Mouse (Mus musculus) cerebellum, postnatal 14 days (tissue): Measurements from ENCODE around the gene Krtap5-2.
"Not testable (repeated sequence)": the region's sequence is repeated elsewhere in the genome, so short reads cannot be mapped to it uniquely, and the experiment has no call there.

ENCODE experiments used
- DNase-seq, 2 experiments: peaks; one replicate each; pipeline ENCODE4 v3.0.0; 2021; ENCODE audit warnings: mixed read lengths in 2 of 2

Gene Krtap5-2

GRCm38 (mm10) chr7:142175905-142176304, at the start of gene Krtap5-2:
TSS of gene Krtap5-2 (minus strand) at chr7:142176005.
- not testable (repeated sequence) for DNase-seq

- DNase-seq, result peak; percentile 4 to 20
Measured at GRCm38 (mm10) chr7:142224518-142224917, 48.7 kb upstream of the Krtap5-2 start.

- not testable (repeated sequence) for DNase-seq
Measured at GRCm38 (mm10) chr7:142212136-142212535, 36.3 kb upstream of the Krtap5-2 start.

- no peak for DNase-seq
Measured at GRCm38 (mm10) chr7:142211559-142211958, 35.8 kb upstream of the Krtap5-2 start, which contains the start of gene Gm7579. TSS of gene Gm7579 (plus strand) at chr7:142211859.

- not testable (repeated sequence) for DNase-seq
Measured at GRCm38 (mm10) chr7:142206891-142207290, 31.1 kb upstream of the Krtap5-2 start.

GRCm38 (mm10) chr7:142205488-142205887, 29.7 kb upstream of the Krtap5-2 start:
- DNase-seq, result no peak

- DNase-seq, result no peak
Measured at GRCm38 (mm10) chr7:142201064-142201463, 25.3 kb upstream of the Krtap5-2 start, which contains the start of gene Krtap5-3. TSS of gene Krtap5-3 (plus strand) at chr7:142201364.

- DNase-seq, result no peak
Measured at GRCm38 (mm10) chr7:142198748-142199147, 22.9 kb upstream of the Krtap5-2 start.

- no peak for DNase-seq
Measured at GRCm38 (mm10) chr7:142190289-142190688, 14.5 kb upstream of the Krtap5-2 start, which contains the start of gene Gm10153. TSS of gene Gm10153 (minus strand) at chr7:142190389.

GRCm38 (mm10) chr7:142188156-142188555, 12.4 kb upstream of the Krtap5-2 start:
- peak; percentile 7 to 14 for DNase-seq

- peak; percentile 50 to 52 for DNase-seq
Measured at GRCm38 (mm10) chr7:142181021-142181420, 5.2 kb upstream of the Krtap5-2 start.

GRCm38 (mm10) chr7:142178685-142179084, 2.9 kb upstream of the Krtap5-2 start:
- no peak for DNase-seq

GRCm38 (mm10) chr7:142169836-142170235, 6.0 kb downstream of the Krtap5-2 start:
- DNase-seq, result peak in 1 of 2 experiments; percentile 7

GRCm38 (mm10) chr7:142165639-142166038, 10.2 kb downstream of the Krtap5-2 start, which contains the start of gene Gm4553:
TSS of gene Gm4553 (minus strand) at chr7:142165739.
- DNase-seq, result not testable (repeated sequence)

- DNase-seq, result no peak
Measured at GRCm38 (mm10) chr7:142159366-142159765, 16.4 kb downstream of the Krtap5-2 start.

GRCm38 (mm10) chr7:142157013-142157412, 18.8 kb downstream of the Krtap5-2 start, which contains the start of gene Gm29735:
TSS of gene Gm29735 (minus strand) at chr7:142157113.
- not testable (repeated sequence) for DNase-seq

GRCm38 (mm10) chr7:142155308-142155707, 20.5 kb downstream of the Krtap5-2 start:
- no peak for DNase-seq

- DNase-seq, result peak; percentile 36 to 50
Measured at GRCm38 (mm10) chr7:142152191-142152590, 23.6 kb downstream of the Krtap5-2 start.

GRCm38 (mm10) chr7:142148633-142149032, 27.2 kb downstream of the Krtap5-2 start:
- DNase-seq, result no peak

GRCm38 (mm10) chr7:142146033-142146432, 29.8 kb downstream of the Krtap5-2 start:
- peak; percentile 71 to 79 for DNase-seq

- DNase-seq, result no peak
Measured at GRCm38 (mm10) chr7:142145413-142145940, 30.3 kb downstream of the Krtap5-2 start.

GRCm38 (mm10) chr7:142144507-142144906, 31.3 kb downstream of the Krtap5-2 start, which contains the start of gene Gm45337:
TSS of gene Gm45337 (minus strand) at chr7:142144607.
- no peak for DNase-seq

- DNase-seq, result not testable (repeated sequence)
Measured at GRCm38 (mm10) chr7:142143506-142144010, 32.2 kb downstream of the Krtap5-2 start.

GRCm38 (mm10) chr7:142140696-142141095, 35.1 kb downstream of the Krtap5-2 start:
- DNase-seq, result no peak
